Mouse (Mus musculus): ENCODE results near the gene Vps11.

DNA sequence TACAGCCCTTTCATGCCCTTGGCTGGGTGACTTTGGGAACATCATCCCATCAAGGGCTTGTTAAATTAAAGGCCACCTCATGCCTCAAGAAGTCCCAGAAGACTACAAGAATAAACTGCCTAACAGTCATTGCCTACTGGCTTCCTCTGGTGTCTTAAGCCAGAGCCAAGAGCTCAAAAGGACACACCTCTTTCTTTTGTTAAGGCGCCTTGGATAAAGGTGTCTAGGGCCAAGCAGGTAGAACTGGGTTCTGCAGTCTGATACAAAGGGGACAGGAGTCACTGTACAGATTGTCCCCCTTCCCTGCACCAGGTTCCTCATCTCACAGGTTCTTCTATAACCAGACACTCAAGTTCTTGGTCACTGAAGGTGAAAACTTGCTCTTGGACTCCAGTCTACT, 18.9 kb downstream of the Vps11 start:
- TF ChIP-seq POLR2A (IDR thresholded peaks at IDR 0.05; ENCODE audit: low read depth, low read length) (no peak), CTCF (IDR thresholded peaks at IDR 0.05; ENCODE audit: borderline replicate concordance, insufficient read depth, low read length) (no peak)
